Mouse (Mus musculus): ENCODE measurements around the gene Hmgn3. TPM values are rescaled to one million over a fixed set of nuclear protein-coding genes. Genes with fewer than 3 reads are reported as not detected.
"Not testable (repeated sequence)": the region's sequence is repeated elsewhere in the genome, so short reads cannot be mapped to it uniquely, and the experiment has no call there.

The Hmgn3 gene
- total RNA-seq (2022), result 1 to 10 TPM; 1.6 to 4.0 (median 1.9) TPM

- DNase-seq (ENCODE audit: low spot score in 2 of 2), result peak; percentile 75 to 78
Measured at GRCm38 (mm10) chr9:83146446-83147188, at the start of gene Hmgn3. TSS of gene Hmgn3 (minus strand) at chr9:83146685.

- DNase-seq (ENCODE audit: low spot score in 2 of 2), result no peak
Measured at GRCm38 (mm10) chr9:83195765-83196164, 49.3 kb upstream of the Hmgn3 start.

- no peak for DNase-seq (ENCODE audit: low spot score in 2 of 2)
Measured at GRCm38 (mm10) chr9:83195007-83195406, 48.5 kb upstream of the Hmgn3 start.

- no peak for DNase-seq (ENCODE audit: low spot score in 2 of 2)
Measured at GRCm38 (mm10) chr9:83187752-83188151, 41.3 kb upstream of the Hmgn3 start.

GRCm38 (mm10) chr9:83145591-83146445 is 667 bp downstream of the Hmgn3 start:
- peak; percentile 5 to 32 for DNase-seq (ENCODE audit: low spot score in 2 of 2)

GRCm38 (mm10) chr9:83129831-83130230 is 16.7 kb downstream of the Hmgn3 start:
- no peak for DNase-seq (ENCODE audit: low spot score in 2 of 2)

GRCm38 (mm10) chr9:83127840-83128239 is 18.6 kb downstream of the Hmgn3 start:
- no peak for DNase-seq (ENCODE audit: low spot score in 2 of 2)

GRCm38 (mm10) chr9:83126482-83126881 is 20.0 kb downstream of the Hmgn3 start:
- not testable (repeated sequence) for DNase-seq (ENCODE audit: low spot score in 2 of 2)

- no peak for DNase-seq (ENCODE audit: low spot score in 2 of 2)
Measured at GRCm38 (mm10) chr9:83119211-83119610, 27.3 kb downstream of the Hmgn3 start.

GRCm38 (mm10) chr9:83117486-83117885 is 29.0 kb downstream of the Hmgn3 start:
- DNase-seq (ENCODE audit: low spot score in 2 of 2), result no peak

GRCm38 (mm10) chr9:83116774-83117474 is 29.6 kb downstream of the Hmgn3 start:
- DNase-seq (ENCODE audit: low spot score in 2 of 2), result no peak

- DNase-seq (ENCODE audit: low spot score in 2 of 2), result no peak
Measured at GRCm38 (mm10) chr9:83115676-83116075, 30.8 kb downstream of the Hmgn3 start.

- no peak for DNase-seq (ENCODE audit: low spot score in 2 of 2)
Measured at GRCm38 (mm10) chr9:83113800-83114217, 32.7 kb downstream of the Hmgn3 start.

GRCm38 (mm10) chr9:83112305-83112768 is 34.1 kb downstream of the Hmgn3 start:
- no peak for DNase-seq (ENCODE audit: low spot score in 2 of 2)

GRCm38 (mm10) chr9:83111789-83112188 is 34.7 kb downstream of the Hmgn3 start:
- no peak for DNase-seq (ENCODE audit: low spot score in 2 of 2)

GRCm38 (mm10) chr9:83111117-83111686 is 35.3 kb downstream of the Hmgn3 start:
- DNase-seq (ENCODE audit: low spot score in 2 of 2), result no peak

GRCm38 (mm10) chr9:83110406-83111116 is 35.9 kb downstream of the Hmgn3 start:
- DNase-seq (ENCODE audit: low spot score in 2 of 2), result no peak

- DNase-seq (ENCODE audit: low spot score in 2 of 2), result no peak
Measured at GRCm38 (mm10) chr9:83109705-83110104, 36.8 kb downstream of the Hmgn3 start.

- no peak for DNase-seq (ENCODE audit: low spot score in 2 of 2)
Measured at GRCm38 (mm10) chr9:83108821-83109220, 37.7 kb downstream of the Hmgn3 start.

GRCm38 (mm10) chr9:83103785-83104184 is 42.7 kb downstream of the Hmgn3 start:
- DNase-seq (ENCODE audit: low spot score in 2 of 2), result no peak

GRCm38 (mm10) chr9:83101691-83102090 is 44.8 kb downstream of the Hmgn3 start:
- no peak for DNase-seq (ENCODE audit: low spot score in 2 of 2)

Measured in gastrocnemius, adult 8-10 months (tissue).